Mouse (Mus musculus) telencephalon, adult 2 months (tissue): ENCODE results near the gene Tcl1b5.

Experiments used
- DNase-seq: peaks from one replicate; pipeline ENCODE4 v3.0.0-alpha.2; 2011; ENCODE audit warnings: low read depth, low spot score

The Tcl1b5 gene

GRCm38 (mm10) chr12:105208441-105208840 is 32.3 kb downstream of the Tcl1b5 start:
- DNase-seq = no peak

- no peak for DNase-seq
These were observed 33.1 kb downstream of the Tcl1b5 start for GRCm38 (mm10) chr12:105209231-105209630.

GRCm38 (mm10) chr12:105217101-105217760 is 41.1 kb downstream of the Tcl1b5 start:
- DNase-seq = no peak

- DNase-seq = no peak
These were observed 46.6 kb downstream of the Tcl1b5 start, which contains the start of gene Tcl1 for GRCm38 (mm10) chr12:105222601-105223319. Gene Tcl1, minus strand, starts transcription at chr12:105222793.

- no peak for DNase-seq
These were observed 48.6 kb downstream of the Tcl1b5 start for GRCm38 (mm10) chr12:105224621-105225320.
